Mouse (Mus musculus) cerebellum, adult 2 months (tissue): Measurements from ENCODE around the gene F8. TPM values are rescaled to one million over a fixed set of nuclear protein-coding genes. Genes with fewer than 3 reads are reported as not detected.

ENCODE experiments used
- DNase-seq, 2 experiments: peaks; one replicate each; pipeline ENCODE4 v3.0.0; 2021
- H3K27ac ChIP-seq: fragments of 200-500 bp; 2 replicates; pipeline ENCODE4 v1.5.1; 2012; ENCODE audit warnings: low read length, control low read depth, inconsistent platforms; ENCODE audit not compliant: insufficient read depth
- H3K27me3 ChIP-seq: fragments of 200-500 bp; 2 replicates; pipeline ENCODE4 v1.6.1; 2012; ENCODE audit warnings: inconsistent platforms, mild to moderate bottlenecking, low read length, moderate library complexity; ENCODE audit not compliant: control insufficient read depth, insufficient read depth
- H3K4me1 ChIP-seq: fragments of 200-500 bp; 2 replicates; pipeline ENCODE4 v1.6.1; 2011; ENCODE audit warnings: low read length; ENCODE audit not compliant: control insufficient read depth, insufficient read depth
- H3K4me3 ChIP-seq: fragments of 200-500 bp; replicated peaks from 2 replicates; pipeline ENCODE3; 2011; ENCODE audit warnings: mild to moderate bottlenecking, low read depth, low read length, control low read depth; ENCODE audit not compliant: insufficient read depth
- CTCF ChIP-seq: fragments of 200-500 bp; IDR thresholded peaks from 2 replicates; pipeline ENCODE4 v1.5.1; 2011; ENCODE audit warnings: low read depth, mild to moderate bottlenecking, control low read depth, low read length, moderate library complexity, borderline replicate concordance; ENCODE audit not compliant: insufficient read depth
- POLR2A ChIP-seq: fragments of 200-500 bp; IDR thresholded peaks from 2 replicates; pipeline ENCODE4 v1.6.1; 2011; ENCODE audit warnings: low read length, control low read depth, borderline replicate concordance; ENCODE audit not compliant: insufficient read depth
- WGBS: fragments of 180-500 bp; shearing (Covaris S2); methylation state at CpG from one replicate; pipeline ENCODE4 v1.1.7; 2018; 5-methylcytosine and 5-hydroxymethylcytosine counted together
- polyA plus RNA-seq: library from polyadenylated mRNA; depleted of rRNA; stranded (reverse); fragments of >200 nt; gene quantifications from 2 replicates; pipeline ENCODE4 v1.2.3, GENCODE M21; 2012; rRNA removed

F8 gene
- 0.74 and 0.75 TPM in 2 replicates for polyA plus RNA-seq

GRCm38 (mm10) chrX:75382195-75382771 lies at the start of gene F8, which contains the start of gene Fundc2:
Gene F8 (minus strand): TSS chrX:75382615.
Gene Fundc2 (plus strand): TSS chrX:75382399.
- H3K4me1 ChIP-seq = no peaks in the 10 kb centered on the region
- TF ChIP-seq POLR2A (no peak), CTCF (no peak)
- WGBS = 3% methylated on average over 25 of the region's 25 CpGs
- peak within 1 kb of the TSS; percentile 99 for H3K4me3 ChIP-seq
- no peaks in the 10 kb centered on the region for H3K27me3 ChIP-seq
- peak within 1 kb of the TSS; percentile 87 for H3K27ac ChIP-seq
- peak; percentile 63 to 82 for DNase-seq

- WGBS = 4% methylated on average over 52 of the region's 52 CpGs
- peak; percentile 75; the same call in 1 of the 2 replicates for TF ChIP-seq POLR2A
- TF ChIP-seq CTCF = no peak
- peak; percentile 88 to 92 for DNase-seq
- Histone ChIP-seq H3K4me1 (no peaks in the 10 kb centered on the region), H3K4me3 (peak within 1 kb of the TSS; percentile 84), H3K27me3 (no peaks in the 10 kb centered on the region), H3K27ac (peak within 1 kb of the TSS; percentile 68; the same call in 1 of the 2 replicates)
Measured at GRCm38 (mm10) chrX:75415936-75416785, 33.7 kb upstream of the F8 start, which contains the start of the genes Cmc4, Mtcp1 and Brcc3. Gene Cmc4 (minus strand): TSS chrX:75416584. Gene Mtcp1 (minus strand): TSS chrX:75416588. Gene Brcc3 (plus strand): TSS chrX:75416628.

GRCm38 (mm10) chrX:75409711-75410110 lies 27.3 kb upstream of the F8 start:
- Histone ChIP-seq H3K27ac (no peak overlapping the region), H3K4me3 (no peak overlapping the region), H3K27me3 (no peaks in the 10 kb centered on the region), H3K4me1 (no peaks in the 10 kb centered on the region)
- TF ChIP-seq POLR2A (no peak), CTCF (no peak)
- DNase-seq = no peak
- 100% methylated on average over 1 of the region's 1 CpGs for WGBS

- no peak for TF ChIP-seq POLR2A
- TF ChIP-seq CTCF = no peak
- no peak for DNase-seq
- Histone ChIP-seq H3K27ac (no peak overlapping the region), H3K4me3 (no peak overlapping the region), H3K27me3 (no peaks in the 10 kb centered on the region), H3K4me1 (no peaks in the 10 kb centered on the region)
Measured at GRCm38 (mm10) chrX:75403350-75403749, 20.9 kb upstream of the F8 start.

- DNase-seq = no peak
- WGBS = 90% methylated on average over 2 of the region's 2 CpGs
- Histone ChIP-seq H3K4me3 (no peak overlapping the region), H3K27ac (no peak overlapping the region), H3K27me3 (no peaks in the 10 kb centered on the region), H3K4me1 (no peaks in the 10 kb centered on the region)
- TF ChIP-seq CTCF = no peak
- no peak for TF ChIP-seq POLR2A
Measured at GRCm38 (mm10) chrX:75402668-75403067, 20.3 kb upstream of the F8 start.

- no peak for TF ChIP-seq CTCF
- no peak for TF ChIP-seq POLR2A
- Histone ChIP-seq H3K27ac (no peak overlapping the region), H3K4me1 (no peaks in the 10 kb centered on the region), H3K4me3 (no peak overlapping the region), H3K27me3 (no peaks in the 10 kb centered on the region)
- no peak for DNase-seq
- WGBS = 90% methylated on average over 1 of the region's 1 CpGs
Measured at GRCm38 (mm10) chrX:75399471-75399870, 17.1 kb upstream of the F8 start.

GRCm38 (mm10) chrX:75381699-75382098 lies 716 bp downstream of the F8 start:
- 59% methylated on average over 5 of the region's 5 CpGs for WGBS

GRCm38 (mm10) chrX:75381176-75381575 lies 1.2 kb downstream of the F8 start:
- 88% methylated on average over 1 of the region's 1 CpGs for WGBS
- TF ChIP-seq POLR2A (no peak), CTCF (no peak)
- Histone ChIP-seq H3K4me3 (no peak overlapping the region), H3K27me3 (no peaks in the 10 kb centered on the region), H3K27ac (no peak overlapping the region), H3K4me1 (no peaks in the 10 kb centered on the region)
- no peak for DNase-seq

More at GRCm38 (mm10) chrX:75381699-75382098, 716 bp downstream of the F8 start:
- Histone ChIP-seq H3K4me3 (peak overlapping the region; percentile 99), H3K27me3 (no peaks in the 10 kb centered on the region), H3K4me1 (no peaks in the 10 kb centered on the region), H3K27ac (no peak overlapping the region)
- peak in 1 of 2 experiments; percentile 0 for DNase-seq
- TF ChIP-seq POLR2A (no peak), CTCF (no peak)
